In genomic region chr3:88607065-88607757, GRCm38 (mm10) we compare ENCODE assay signal across 8 mouse cellular contexts. TPM values are rescaled to one million over a fixed set of nuclear protein-coding genes. Genes with fewer than 3 reads are reported as not detected.
DNase-seq lines count a peak whose midpoint lies in the region; ATAC-seq and TF ChIP-seq lines count a peak whose summit lies in the region.

No protein-coding gene starts in this region.

- 0 out of 2 replicates have a peak overlapping the region, but pooled peaks have one; percentile 9 for H3K9ac ChIP-seq in embryonic facial prominence, embryonic 15.5 days
- H3K9ac ChIP-seq in heart, embryonic 11.5 days (ENCODE audit: low read depth, low read length): peak overlapping the region; percentile 61
- H3K9ac ChIP-seq in kidney, embryonic 15.5 days: peak overlapping the region; percentile 33; the same call in 1 of the 2 replicates
- peak overlapping the region; percentile 32; the same call in 1 of the 2 replicates for H3K9ac ChIP-seq in liver, adult 2 months (ENCODE audit: low read depth, low read length)

- no peaks in the 10 kb centered on the region for H3K36me3 ChIP-seq in embryonic facial prominence, embryonic 15.5 days
- no peaks in the 10 kb centered on the region for H3K36me3 ChIP-seq in heart, embryonic 11.5 days (ENCODE audit: control insufficient read depth, insufficient read depth, low read length)
- H3K36me3 ChIP-seq in kidney, embryonic 15.5 days: no peaks in the 10 kb centered on the region
- no peaks in the 10 kb centered on the region for H3K36me3 ChIP-seq in liver, adult 2 months (ENCODE audit: control insufficient read depth, insufficient read depth, low read length)

- H3K27me3 ChIP-seq in embryonic facial prominence, embryonic 15.5 days: no peaks in the 10 kb centered on the region
- H3K27me3 ChIP-seq in heart, embryonic 11.5 days (ENCODE audit: control insufficient read depth, insufficient read depth, low read length): no peaks in the 10 kb centered on the region
- peaks cover 4% of the 10 kb centered on the region; the same call in 1 of the 2 replicates for H3K27me3 ChIP-seq in kidney, embryonic 15.5 days
- no peaks in the 10 kb centered on the region for H3K27me3 ChIP-seq in liver, adult 2 months (ENCODE audit: control insufficient read depth, insufficient read depth, low read length)

- no peaks in the 10 kb centered on the region for H3K79me2 ChIP-seq in liver, adult 2 months (ENCODE audit: control insufficient read depth, insufficient read depth, low read length)

- no peak for TF ChIP-seq POLR2A in bone marrow macrophage, adult 2 months (IDR thresholded peaks at IDR 0.05; ENCODE audit: borderline replicate concordance, low read depth, low read length)
- no peak for TF ChIP-seq POLR2A in liver, adult 2 months (IDR thresholded peaks at IDR 0.05; ENCODE audit: extremely low read depth, insufficient read depth, low read length)

- under 1% methylated on average over 20 of the region's 20 CpGs for WGBS in embryonic facial prominence, embryonic 15.5 days
- under 1% methylated on average over 20 of the region's 20 CpGs for WGBS in heart, embryonic 11.5 days (ENCODE audit: insufficient replicate concordance)
- WGBS in kidney, embryonic 15.5 days: under 1% methylated on average over 20 of the region's 20 CpGs
- 2% methylated on average over 20 of the region's 20 CpGs for WGBS in liver, adult 2 months

- H3K4me1 ChIP-seq in bone marrow macrophage, adult 2 months (ENCODE audit: control insufficient read depth, insufficient read depth, low read length): peaks cover 52% of the 10 kb centered on the region
- peaks cover 11% of the 10 kb centered on the region for H3K4me1 ChIP-seq in embryonic facial prominence, embryonic 15.5 days
- peaks cover 8% of the 10 kb centered on the region for H3K4me1 ChIP-seq in heart, embryonic 11.5 days (ENCODE audit: control insufficient read depth, insufficient read depth, low read length)
- H3K4me1 ChIP-seq in kidney, embryonic 15.5 days: peaks cover 24% of the 10 kb centered on the region
- H3K4me1 ChIP-seq in liver, adult 2 months (ENCODE audit: control insufficient read depth, insufficient read depth, low read length): no peaks in the 10 kb centered on the region

- peak; percentile 86 for ATAC-seq in embryonic facial prominence, embryonic 15.5 days (ENCODE audit: insufficient number of reproducible peaks, low FRiP score, low TSS enrichment, low read depth)
- peak; percentile 72 for ATAC-seq in heart, embryonic 11.5 days (replicated peaks; ENCODE audit: insufficient number of reproducible peaks, low FRiP score, low TSS enrichment)
- ATAC-seq in kidney, embryonic 15.5 days (replicated peaks; ENCODE audit: low FRiP score): peak; percentile 88
- peak; percentile 98 for ATAC-seq in monocyte, adult 5-6 weeks (replicated peaks; ENCODE audit: insufficient number of reproducible peaks, low FRiP score, low TSS enrichment, poor library complexity, severe bottlenecking)

- no peaks in the 10 kb centered on the region for H3K9me3 ChIP-seq in embryonic facial prominence, embryonic 15.5 days (replicated peaks)
- H3K9me3 ChIP-seq in heart, embryonic 11.5 days (replicated peaks; ENCODE audit: control insufficient read depth, low read length): no peaks in the 10 kb centered on the region
- no peaks in the 10 kb centered on the region for H3K9me3 ChIP-seq in kidney, embryonic 15.5 days (replicated peaks)

- peak; percentile 52; the same call in 1 of the 2 replicates for TF ChIP-seq CTCF in bone marrow macrophage, adult 2 months (IDR thresholded peaks at IDR 0.05; ENCODE audit: low read depth, low read length)
- peak; percentile 95 for TF ChIP-seq CTCF in liver, adult 2 months (IDR thresholded peaks at IDR 0.05; ENCODE audit: low read depth, low read length)

- DNase-seq in B cell, adult 2 months: peak; percentile 92 to 93
- peak; percentile 39 for DNase-seq in liver, adult 2 months (ENCODE audit: extremely low read depth, low read depth, low spot score)
- DNase-seq in spleen, postnatal 36 days (ENCODE audit: low spot score in 2 of 2): peak; percentile 83 to 86

- H3K27ac ChIP-seq in bone marrow macrophage, adult 2 months (ENCODE audit: insufficient read depth, low read depth, low read length): peak overlapping the region; percentile 90
- no peak overlapping the region for H3K27ac ChIP-seq in embryonic facial prominence, embryonic 15.5 days (replicated peaks)
- no peak overlapping the region for H3K27ac ChIP-seq in heart, embryonic 11.5 days (ENCODE audit: low read depth, low read length)
- H3K27ac ChIP-seq in kidney, embryonic 15.5 days: no peak overlapping the region
- H3K27ac ChIP-seq in liver, adult 2 months (replicated peaks; ENCODE audit: insufficient read depth, low read depth, low read length): no peak overlapping the region

- peak overlapping the region; percentile 63 for H3K4me3 ChIP-seq in bone marrow macrophage, adult 2 months (ENCODE audit: insufficient read depth, low read length)
- H3K4me3 ChIP-seq in embryonic facial prominence, embryonic 15.5 days (replicated peaks): peak overlapping the region; percentile 32
- peak overlapping the region; percentile 24 for H3K4me3 ChIP-seq in heart, embryonic 11.5 days (ENCODE audit: low read depth, low read length)
- H3K4me3 ChIP-seq in kidney, embryonic 15.5 days (replicated peaks): peak overlapping the region; percentile 32
- H3K4me3 ChIP-seq in liver, adult 2 months (ENCODE audit: insufficient read depth, low read depth, low read length): no peak overlapping the region

- H3K4me2 ChIP-seq in embryonic facial prominence, embryonic 15.5 days (replicated peaks): peak overlapping the region; percentile 58
- peak overlapping the region; percentile 67 for H3K4me2 ChIP-seq in heart, embryonic 11.5 days
- peak overlapping the region; percentile 71 for H3K4me2 ChIP-seq in kidney, embryonic 15.5 days

RNA-seq across cellular contexts. Expression of gene Arhgef2, which starts 1.4 kb away (rescaled TPM):
- 140 and 154 TPM in 2 replicates for polyA plus RNA-seq in bone marrow macrophage, adult 2 months (2012; ENCODE audit: insufficient read depth, insufficient read length, missing spikeins)
- polyA plus RNA-seq in embryonic facial prominence, embryonic 15.5 days (2015; fragmentation: Nextera tagmentation; extraction: Ambion mirVana): 96.6 and 97.9 TPM in 2 replicates
- polyA plus RNA-seq in heart, embryonic 11.5 days (2014; fragmentation: Nextera tagmentation; extraction: Ambion mirVana): 91.4 and 102 TPM in 2 replicates
- polyA plus RNA-seq in kidney, embryonic 15.5 days (2015; fragmentation: Nextera tagmentation; extraction: Ambion mirVana): 99.8 and 104 TPM in 2 replicates
- total RNA-seq in liver, adult 2 months (2014; rRNA removed): 2.7 and 3.6 TPM in 2 replicates
- 3.6 and 4.9 TPM in 2 replicates for polyA plus RNA-seq in liver, adult 2 months (2012; rRNA removed)
- total RNA-seq in monocyte, adult 5-6 weeks (2017): 88.9 to 183 TPM (median 90.0 TPM) in 3 replicates

RNA-seq across cellular contexts. Expression of gene Ssr2, which starts 31.5 kb away (rescaled TPM):
- polyA plus RNA-seq in bone marrow macrophage, adult 2 months (2012; ENCODE audit: insufficient read depth, insufficient read length, missing spikeins): 71.3 and 83.2 TPM in 2 replicates
- polyA plus RNA-seq in embryonic facial prominence, embryonic 15.5 days (2015; fragmentation: Nextera tagmentation; extraction: Ambion mirVana): 339 and 341 TPM in 2 replicates
- 206 and 229 TPM in 2 replicates for polyA plus RNA-seq in heart, embryonic 11.5 days (2014; fragmentation: Nextera tagmentation; extraction: Ambion mirVana)
- polyA plus RNA-seq in kidney, embryonic 15.5 days (2015; fragmentation: Nextera tagmentation; extraction: Ambion mirVana): 300 and 318 TPM in 2 replicates
- total RNA-seq in liver, adult 2 months (2014; rRNA removed): 90.0 and 110 TPM in 2 replicates
- 155 and 176 TPM in 2 replicates for polyA plus RNA-seq in liver, adult 2 months (2012; rRNA removed)
- total RNA-seq in monocyte, adult 5-6 weeks (2017): 23.2 to 70.0 TPM (median 35.5 TPM) in 3 replicates

RNA-seq across cellular contexts. Expression of gene Rxfp4, which starts 45.7 kb away (rescaled TPM):
- polyA plus RNA-seq in bone marrow macrophage, adult 2 months (2012; ENCODE audit: insufficient read depth, insufficient read length, missing spikeins): not detected in 2 replicates
- not detected in 2 replicates for polyA plus RNA-seq in embryonic facial prominence, embryonic 15.5 days (2015; fragmentation: Nextera tagmentation; extraction: Ambion mirVana)
- not detected in 2 replicates for polyA plus RNA-seq in heart, embryonic 11.5 days (2014; fragmentation: Nextera tagmentation; extraction: Ambion mirVana)
- polyA plus RNA-seq in kidney, embryonic 15.5 days (2015; fragmentation: Nextera tagmentation; extraction: Ambion mirVana): not detected in 2 replicates
- total RNA-seq in liver, adult 2 months (2014; rRNA removed): not detected in 2 replicates
- not detected in 2 replicates for polyA plus RNA-seq in liver, adult 2 months (2012; rRNA removed)
- total RNA-seq in monocyte, adult 5-6 weeks (2017): not detected in 3 replicates

RNA-seq across cellular contexts. Expression of gene Ubqln4, which starts 53.7 kb away (rescaled TPM):
- 22.9 and 25.8 TPM in 2 replicates for polyA plus RNA-seq in bone marrow macrophage, adult 2 months (2012; ENCODE audit: insufficient read depth, insufficient read length, missing spikeins)
- 44.4 and 47.6 TPM in 2 replicates for polyA plus RNA-seq in embryonic facial prominence, embryonic 15.5 days (2015; fragmentation: Nextera tagmentation; extraction: Ambion mirVana)
- polyA plus RNA-seq in heart, embryonic 11.5 days (2014; fragmentation: Nextera tagmentation; extraction: Ambion mirVana): 48.8 and 49.5 TPM in 2 replicates
- polyA plus RNA-seq in kidney, embryonic 15.5 days (2015; fragmentation: Nextera tagmentation; extraction: Ambion mirVana): 54.0 and 57.9 TPM in 2 replicates
- total RNA-seq in liver, adult 2 months (2014; rRNA removed): 8.3 and 14.2 TPM in 2 replicates
- 41.1 and 42.8 TPM in 2 replicates for polyA plus RNA-seq in liver, adult 2 months (2012; rRNA removed)
- 14.7 to 25.7 TPM (median 19.6 TPM) in 3 replicates for total RNA-seq in monocyte, adult 5-6 weeks (2017)

RNA-seq across cellular contexts. Expression of gene Lamtor2, which starts 54.3 kb away (rescaled TPM):
- polyA plus RNA-seq in bone marrow macrophage, adult 2 months (2012; ENCODE audit: insufficient read depth, insufficient read length, missing spikeins): 149 and 154 TPM in 2 replicates
- 183 and 199 TPM in 2 replicates for polyA plus RNA-seq in embryonic facial prominence, embryonic 15.5 days (2015; fragmentation: Nextera tagmentation; extraction: Ambion mirVana)
- 86.9 and 110 TPM in 2 replicates for polyA plus RNA-seq in heart, embryonic 11.5 days (2014; fragmentation: Nextera tagmentation; extraction: Ambion mirVana)
- 167 and 173 TPM in 2 replicates for polyA plus RNA-seq in kidney, embryonic 15.5 days (2015; fragmentation: Nextera tagmentation; extraction: Ambion mirVana)
- total RNA-seq in liver, adult 2 months (2014; rRNA removed): 104 and 125 TPM in 2 replicates
- polyA plus RNA-seq in liver, adult 2 months (2012; rRNA removed): 201 and 204 TPM in 2 replicates
- total RNA-seq in monocyte, adult 5-6 weeks (2017): 61.5 to 63.7 TPM (median 63.2 TPM) in 3 replicates

Comparison
In these comparisons a context has a peak if more than half of its experiments do, and no peak if none do; other contexts are left out.
1. DNase-seq: peak in every context shown above with its lines; median percentile 92 in B cell, adult 2 months; 84 in spleen, postnatal 36 days; 39 in liver, adult 2 months.
2. H3K9ac ChIP-seq: peak in every context shown above with its lines; median percentile 61 in heart, embryonic 11.5 days; 33 in kidney, embryonic 15.5 days; 32 in liver, adult 2 months; 9 in embryonic facial prominence, embryonic 15.5 days.
3. RNA of gene Arhgef2, which starts 1.4 kb away (polyA plus RNA-seq): 140 to 154 TPM in bone marrow macrophage, adult 2 months, 99.8 to 104 TPM in kidney, embryonic 15.5 days, 91.4 to 102 TPM in heart, embryonic 11.5 days and 96.6 to 97.9 TPM in embryonic facial prominence, embryonic 15.5 days; 3.6 to 4.9 TPM in liver, adult 2 months; every median in the first group is over 10 times any median in the second.
4. Peak in every context shown above with its lines, with median percentiles within 50 percentile points of each other: ATAC-seq and H3K4me2 ChIP-seq.